Mouse (Mus musculus): ENCODE results near the gene Dph1.

The Dph1 gene

DNA sequence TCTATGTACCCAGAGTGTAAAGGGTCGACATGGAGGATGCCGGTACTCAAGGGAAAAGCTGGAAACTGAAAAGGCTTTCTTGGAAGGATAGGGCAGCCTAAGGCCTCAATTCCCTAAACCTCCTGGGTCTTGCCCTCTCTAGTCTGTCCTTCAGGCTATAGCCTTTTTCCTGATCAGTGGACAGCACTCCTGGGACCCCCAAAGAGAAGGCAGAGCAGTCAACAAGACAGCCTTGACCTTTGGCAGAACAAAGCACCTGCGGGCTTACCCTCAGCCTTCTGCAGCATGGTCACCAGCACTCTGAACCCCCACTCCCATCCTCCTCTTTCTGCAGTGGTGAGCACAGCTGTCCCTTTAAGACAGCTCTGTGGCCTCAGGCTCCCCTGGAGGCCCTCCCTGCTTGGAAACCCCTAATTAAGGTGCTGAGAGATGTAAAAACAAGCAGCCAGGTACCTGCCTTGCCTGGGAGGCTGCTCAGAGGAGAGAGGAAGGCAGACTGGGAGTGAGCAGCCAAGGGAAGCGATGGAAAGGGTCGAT lies at the start of gene Dph1:
Dph1 (minus strand) TSS at position 337 of the 537 bp plus-strand sequence.
- in situ Hi-C loops (cut with MboI, MseI) = no loop called here

DNA sequence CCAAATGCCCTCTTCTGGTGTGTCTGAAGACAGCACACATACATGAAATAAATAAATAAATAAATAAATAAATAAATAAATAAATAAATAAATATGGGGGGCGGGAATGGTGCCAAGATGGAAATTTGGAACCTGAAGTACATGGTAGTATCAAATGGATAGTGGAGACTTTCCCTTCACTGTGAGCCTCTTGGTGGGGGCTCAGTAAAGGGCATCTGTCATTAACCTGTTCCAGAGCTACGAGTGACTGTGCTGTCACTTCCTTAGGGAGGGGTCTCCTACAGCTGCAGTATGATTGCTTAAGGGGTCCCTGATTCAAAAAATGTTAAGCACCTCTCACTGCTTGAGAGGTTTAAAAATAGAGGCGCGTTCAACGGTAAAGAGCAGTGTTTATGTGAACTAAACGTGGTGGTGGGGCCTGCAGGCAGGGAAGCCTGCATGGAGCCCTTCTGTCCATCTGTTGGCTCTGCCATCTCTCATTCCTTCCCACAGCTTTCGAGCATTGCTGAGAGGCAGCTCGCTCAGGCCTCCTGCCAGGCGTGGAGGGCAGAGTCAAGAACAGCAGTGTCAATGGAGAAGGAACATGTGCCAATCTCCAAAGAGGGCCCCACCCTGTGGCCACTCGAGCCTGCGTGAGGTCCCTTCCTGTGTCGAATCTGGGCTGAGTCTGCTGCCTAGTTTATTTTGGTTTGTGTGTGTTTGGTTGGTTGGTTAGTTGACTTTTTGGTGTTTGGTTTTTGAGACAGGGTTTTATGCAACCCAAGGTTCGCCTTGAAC lies 49.3 kb upstream of the Dph1 start:
- in situ Hi-C loops (cut with MboI, MseI) = no loop called here

DNA sequence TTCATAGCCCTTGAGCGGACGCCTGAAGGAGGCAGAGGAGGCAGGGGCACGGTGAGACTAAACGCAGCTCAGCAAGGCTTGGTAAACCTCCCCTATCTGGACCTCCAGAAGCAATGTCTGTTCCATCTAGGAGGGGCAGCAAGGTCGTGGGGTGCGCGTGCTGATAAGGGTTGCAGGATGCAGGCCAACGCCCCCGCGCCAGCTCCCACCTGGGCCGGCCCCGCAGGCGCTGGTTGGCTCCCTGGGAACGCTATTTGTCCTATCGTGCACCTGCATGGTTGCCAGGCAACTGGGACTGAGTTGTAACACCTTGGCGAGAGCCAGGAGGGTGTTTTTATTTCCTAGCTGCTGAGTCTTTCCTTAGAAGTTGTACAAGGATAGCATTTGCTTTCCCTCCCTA lies 43.7 kb upstream of the Dph1 start:
- in situ Hi-C loops (cut with MboI, MseI) = no loop called here

DNA sequence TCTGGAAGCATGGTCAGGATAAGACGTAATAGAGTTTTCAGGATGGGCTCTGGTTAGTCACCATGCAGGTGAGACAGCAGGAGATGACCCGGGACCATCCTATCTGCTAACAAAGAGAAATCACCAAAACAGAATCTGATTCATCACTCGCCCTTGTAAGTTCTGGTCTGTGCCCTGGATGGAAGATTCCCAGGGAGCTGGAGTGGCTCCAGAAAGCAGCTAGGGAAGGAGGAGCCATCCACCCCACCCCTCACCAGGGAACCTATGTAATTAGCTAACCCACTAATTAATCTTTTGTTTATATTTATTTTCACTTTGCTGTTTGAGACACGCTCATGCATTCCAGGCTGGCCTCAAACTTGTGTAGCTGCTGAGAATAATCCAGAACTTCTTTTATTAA lies 41.4 kb upstream of the Dph1 start:
- in situ Hi-C loops (cut with MboI, MseI) = no loop called here

DNA sequence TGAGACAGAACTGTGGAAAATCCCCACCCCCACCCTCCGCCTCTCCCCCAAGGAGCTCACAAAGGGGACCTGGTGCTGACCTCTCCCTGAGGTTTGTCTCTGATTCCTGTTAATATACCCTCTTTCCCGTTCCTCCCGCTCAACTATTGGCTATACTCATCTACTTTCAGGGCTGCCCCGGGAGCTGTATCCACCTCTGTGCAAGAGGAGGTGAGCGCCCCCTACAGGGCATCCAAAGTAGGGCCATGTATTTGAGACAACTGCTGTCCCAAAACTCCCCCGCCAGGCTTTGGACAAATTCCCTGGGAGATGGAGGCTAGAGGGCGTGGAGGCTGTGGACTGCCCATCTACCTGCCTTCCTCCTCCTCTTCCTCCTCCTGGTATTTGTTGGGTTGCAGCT lies 40.7 kb upstream of the Dph1 start:
- in situ Hi-C loops (cut with MboI, MseI) = no loop called here

DNA sequence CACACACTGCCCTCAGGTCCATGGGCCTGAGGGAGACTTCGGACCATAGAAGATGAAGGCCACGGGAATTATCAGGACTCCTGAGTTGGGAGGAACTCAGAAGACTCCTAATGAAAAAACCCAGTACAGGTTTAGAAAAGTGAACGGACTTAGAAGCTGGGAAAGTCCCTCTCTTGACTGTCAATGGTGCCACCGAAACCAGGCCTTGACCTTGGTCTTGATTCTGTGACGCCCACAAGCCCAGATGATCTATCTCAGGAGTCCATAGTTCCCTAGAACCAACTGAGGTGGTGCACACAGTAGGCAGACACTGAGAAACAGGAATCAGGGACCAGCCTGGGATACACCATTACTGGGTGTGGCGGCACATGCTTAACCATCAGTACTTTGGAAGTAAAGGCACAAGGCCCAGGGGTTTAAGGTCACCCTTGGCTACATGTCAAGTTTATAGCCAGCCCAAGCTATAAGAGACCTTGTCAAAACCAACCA lies 39.3 kb upstream of the Dph1 start:
- in situ Hi-C loops (cut with MboI, MseI) = no loop called here

DNA sequence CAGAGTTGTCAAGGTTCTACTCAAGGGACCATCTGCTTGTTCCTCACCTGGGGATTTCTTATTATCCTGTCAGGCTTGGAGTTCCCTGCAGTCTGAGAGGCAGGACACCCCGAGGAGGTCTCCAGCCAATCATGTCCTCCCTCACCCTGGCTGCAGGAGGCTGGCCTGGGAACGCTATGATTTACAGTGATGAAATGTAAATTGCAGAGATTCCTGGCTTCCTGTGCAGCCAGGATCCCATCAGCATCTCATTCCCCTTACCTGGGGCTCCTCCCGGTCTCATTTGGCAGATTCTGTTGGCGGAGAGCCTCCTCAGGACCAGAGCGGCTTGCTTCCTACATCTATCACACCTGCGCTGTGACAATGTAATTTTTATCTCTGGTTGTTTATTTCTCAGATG lies 38.2 kb upstream of the Dph1 start:
- in situ Hi-C loops (cut with MboI, MseI) = loop anchor here (5.0 kb wide), 1 partner anchor 47 kb away; no protein-coding TSS in a partner anchor

DNA sequence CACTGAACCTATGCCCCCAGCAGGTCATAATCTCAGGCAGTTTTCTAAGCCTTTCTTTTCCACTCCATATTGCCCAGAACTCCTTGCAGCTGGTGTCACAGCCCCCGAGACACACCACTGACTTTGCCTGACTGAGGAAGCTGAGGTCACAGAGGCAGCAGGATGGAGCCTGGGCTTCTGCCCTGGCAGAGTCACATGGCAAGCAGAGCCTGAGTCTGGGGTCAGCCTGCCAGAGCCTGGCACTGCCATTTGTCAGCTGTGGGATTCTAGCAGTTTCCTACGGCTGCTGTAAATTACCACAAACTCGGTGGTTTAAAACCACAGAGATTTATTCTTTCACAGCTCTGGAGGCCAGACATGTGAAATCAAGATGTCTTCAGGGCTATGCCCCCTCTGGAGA lies 36.6 kb upstream of the Dph1 start:
- in situ Hi-C loops (cut with MboI, MseI) = loop anchor here (5.0 kb wide), 1 partner anchor 45 kb away; no protein-coding TSS in a partner anchor

DNA sequence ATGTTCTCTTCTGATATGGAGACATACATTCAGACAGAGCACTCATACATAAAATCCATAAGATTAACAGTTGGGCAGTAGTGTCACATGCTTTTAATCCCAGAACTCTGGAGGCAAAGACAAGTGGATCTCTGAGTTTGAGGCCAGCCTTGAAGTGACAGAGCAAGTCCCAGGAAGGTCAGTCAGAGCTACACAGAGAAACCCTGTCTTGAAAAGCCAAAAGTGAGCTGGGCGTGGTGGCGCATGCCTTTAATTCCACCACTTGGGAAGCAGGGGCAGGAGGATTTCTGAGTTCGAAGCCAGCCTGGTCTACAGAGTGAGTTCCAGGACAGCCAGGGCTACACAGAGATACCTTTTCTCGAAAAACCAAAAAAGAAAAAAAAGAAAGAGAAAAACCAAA lies 33.8 kb upstream of the Dph1 start:
- in situ Hi-C loops (cut with MboI, MseI) = loop anchor here (5.0 kb wide), 1 partner anchor 43 kb away; no protein-coding TSS in a partner anchor

DNA sequence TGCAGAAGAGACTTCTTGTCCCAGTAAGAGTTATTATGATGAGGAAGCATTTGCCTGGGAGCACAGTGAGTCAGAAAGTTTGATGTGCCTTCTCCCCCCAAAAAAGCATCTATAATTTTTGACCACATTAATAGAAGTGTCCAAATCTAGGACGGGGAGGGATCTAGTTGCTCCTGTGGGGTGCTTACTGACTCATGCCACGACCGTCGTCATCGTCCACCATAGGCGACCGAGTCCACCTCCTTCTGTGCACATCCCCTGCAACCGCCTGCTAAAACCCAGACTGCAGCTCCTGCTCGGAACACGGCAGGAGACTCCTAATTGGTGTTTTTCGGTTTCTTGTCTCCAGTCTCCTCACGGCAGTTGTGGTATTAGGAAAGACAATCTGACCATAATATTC lies 33.0 kb upstream of the Dph1 start:
- in situ Hi-C loops (cut with MboI, MseI) = no loop called here

DNA sequence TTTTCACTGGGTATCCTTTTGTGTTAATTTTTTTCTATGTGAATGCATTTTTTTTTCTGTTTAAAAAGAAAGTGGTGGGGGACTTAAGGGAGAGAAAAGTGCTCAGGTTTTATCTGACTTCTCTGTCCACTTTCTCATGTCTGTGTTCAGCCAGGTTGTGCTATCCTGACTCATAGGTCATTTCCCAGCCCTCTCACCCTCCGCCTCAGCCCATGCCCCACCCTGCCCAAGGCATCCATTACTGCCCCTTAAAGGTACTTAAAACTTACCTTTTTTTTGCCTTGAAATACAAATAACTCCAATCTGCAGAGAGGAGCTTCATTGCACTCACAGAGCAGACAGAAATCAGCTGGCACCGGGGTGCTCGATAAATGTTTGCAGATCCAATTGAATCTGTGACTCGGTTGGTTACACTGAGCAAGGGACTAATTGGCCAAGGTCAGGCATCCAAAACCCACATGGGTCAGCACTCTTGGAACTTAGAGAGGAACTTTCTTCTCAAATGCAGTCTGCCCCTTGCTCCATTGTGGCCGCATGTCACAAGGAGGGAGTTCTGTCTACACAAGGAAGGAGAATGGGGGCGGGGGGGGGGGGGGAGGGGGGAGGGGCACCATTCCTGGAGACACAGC lies 29.6 kb upstream of the Dph1 start:
- in situ Hi-C loops (cut with MboI, MseI) = no loop called here

DNA sequence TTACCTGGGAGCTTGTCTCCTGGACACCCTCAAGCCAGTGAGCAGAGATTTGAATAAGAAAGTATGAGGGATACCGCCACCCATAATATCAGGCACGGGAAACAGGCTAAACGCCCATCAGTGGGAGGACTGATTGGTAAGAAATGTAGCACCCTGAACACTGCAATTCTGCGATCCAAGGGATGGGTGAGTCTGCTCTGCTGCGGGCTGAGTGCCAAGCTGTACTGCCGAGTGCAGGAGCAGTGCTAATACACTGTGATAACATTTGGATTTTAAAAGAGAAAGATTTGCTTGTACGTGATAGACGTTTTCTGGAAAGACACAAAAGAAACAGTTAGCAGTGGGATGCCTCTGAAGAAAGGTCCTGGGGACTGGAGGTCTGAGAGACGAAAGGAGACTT lies 29.1 kb upstream of the Dph1 start:
- in situ Hi-C loops (cut with MboI, MseI) = no loop called here

DNA sequence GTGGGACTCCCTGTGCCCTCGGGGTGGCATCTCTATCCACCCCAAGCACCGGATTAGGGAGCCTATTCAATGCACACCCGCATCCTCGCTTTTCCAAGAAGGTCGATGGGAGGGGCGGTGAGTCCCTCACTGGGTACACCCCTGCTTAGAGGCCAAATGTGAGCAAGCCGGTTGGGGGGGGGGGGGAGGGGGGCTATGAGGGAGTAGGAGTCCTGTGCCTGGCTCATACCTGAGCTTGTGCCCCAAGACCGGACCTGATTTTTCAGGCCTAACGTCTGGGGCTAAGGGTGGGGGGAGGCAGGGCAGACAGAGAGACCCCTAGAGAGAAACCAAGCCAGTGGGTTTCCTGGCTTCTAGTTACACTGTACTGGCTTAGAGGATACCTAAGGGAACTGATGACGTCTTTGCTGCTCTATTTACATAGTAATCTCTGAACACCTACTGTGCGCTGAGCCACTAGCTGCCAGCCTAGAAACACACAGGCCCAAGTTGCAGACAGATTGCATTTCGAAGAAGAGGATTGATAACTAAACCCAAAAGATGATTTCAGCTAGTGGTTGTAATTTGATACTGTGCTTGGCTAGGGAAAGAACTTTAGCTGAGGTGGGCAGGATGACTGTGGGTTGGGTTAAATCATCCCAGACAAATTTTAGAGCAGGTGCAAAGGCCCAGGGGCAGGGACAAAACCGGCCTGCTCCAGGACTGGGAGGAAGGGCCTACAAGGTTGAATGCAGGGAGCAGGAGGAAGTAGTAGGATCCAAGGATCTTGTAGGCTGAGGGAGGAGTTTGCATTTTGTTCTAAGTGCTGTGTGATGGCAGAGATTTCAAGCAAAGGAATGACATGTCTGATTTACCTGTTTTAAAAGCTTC lies 23.3 kb upstream of the Dph1 start:
- in situ Hi-C loops (cut with MboI, MseI) = no loop called here

DNA sequence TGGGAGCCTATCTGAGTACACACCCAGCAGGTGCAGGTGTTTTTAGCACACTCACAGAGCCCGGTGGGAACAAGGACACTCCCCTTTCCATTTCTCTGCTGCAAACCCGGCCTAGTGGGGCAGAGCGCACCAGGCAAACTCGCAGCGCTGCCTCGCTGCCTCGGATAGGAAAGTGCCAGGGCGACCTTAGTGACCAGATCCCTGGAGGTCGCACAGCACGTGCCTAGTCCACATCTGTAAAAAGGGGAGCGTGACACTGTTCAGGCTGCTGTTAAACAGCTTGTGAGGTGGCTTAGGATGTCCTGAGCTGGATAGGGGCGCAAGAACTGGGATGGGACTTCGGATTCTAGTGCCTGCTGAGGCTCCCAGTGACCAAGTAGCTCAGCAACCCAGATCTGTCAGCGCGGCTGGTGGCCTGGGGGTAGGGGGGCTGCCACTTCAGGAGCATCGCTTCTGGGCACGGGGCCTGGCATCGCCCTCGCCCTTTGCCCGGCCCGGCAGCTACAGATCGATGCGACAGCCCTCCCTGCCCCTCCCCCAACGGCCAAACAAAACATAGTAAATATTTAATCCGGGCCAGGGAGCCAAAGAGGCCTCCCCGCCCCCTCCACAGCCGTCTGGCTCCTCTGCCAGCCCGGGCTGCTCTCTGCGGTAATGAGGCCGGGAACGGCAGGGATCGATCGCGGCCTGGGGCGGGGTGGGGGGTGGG lies 22.5 kb upstream of the Dph1 start:
- in situ Hi-C loops (cut with MboI, MseI) = no loop called here

DNA sequence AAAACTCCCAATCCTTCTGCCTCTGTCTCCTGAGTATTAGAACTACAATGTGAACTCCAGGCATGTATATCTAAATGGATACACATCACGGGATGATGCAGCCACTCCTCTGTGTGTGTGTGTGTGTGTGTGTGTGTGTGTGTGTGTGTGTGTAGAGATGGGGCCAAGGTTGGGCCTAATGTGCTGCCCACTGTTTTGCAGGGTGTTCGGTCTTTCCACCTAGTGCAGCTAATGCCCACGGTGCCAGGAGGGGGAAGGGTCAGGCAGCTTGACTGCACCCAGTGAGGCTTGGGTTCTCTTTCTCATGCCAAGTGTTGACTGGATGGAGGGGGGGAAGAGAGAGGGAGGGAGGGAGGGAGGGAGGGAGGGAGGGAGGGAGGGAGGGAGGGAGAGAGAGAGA lies 21.8 kb upstream of the Dph1 start:
- in situ Hi-C loops (cut with MboI, MseI) = no loop called here

DNA sequence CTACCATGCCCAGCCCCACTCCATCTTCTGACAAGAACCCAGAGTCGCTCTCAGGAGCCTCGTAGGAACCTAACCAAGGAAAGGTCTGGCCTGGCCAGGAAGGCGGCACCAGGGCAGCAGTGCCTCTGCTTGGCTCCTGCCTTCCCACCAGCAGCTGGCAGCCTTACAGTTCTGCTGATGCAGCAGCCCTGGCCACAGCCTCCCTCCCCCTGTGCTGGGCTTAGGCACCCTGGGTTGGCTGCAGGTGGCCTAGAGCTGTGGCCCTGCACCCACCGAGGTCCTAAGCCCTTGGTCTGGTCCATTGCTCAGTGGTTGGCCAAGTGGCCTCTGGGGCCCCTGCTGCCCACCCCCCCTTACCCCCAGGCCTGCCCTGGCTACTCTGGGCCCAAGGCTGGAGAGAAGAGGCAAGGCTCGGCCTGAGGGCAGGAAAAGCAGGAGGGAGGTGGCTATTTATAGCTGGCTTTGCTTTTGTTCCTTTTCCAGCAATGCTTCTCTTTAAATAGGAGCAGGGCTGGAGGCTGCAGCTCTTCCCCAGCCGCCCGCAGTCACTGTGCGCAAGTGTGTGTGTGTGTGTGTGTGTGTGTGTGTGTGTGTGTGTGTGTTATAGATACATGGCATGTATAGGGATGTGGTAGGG lies 21.1 kb upstream of the Dph1 start:
- in situ Hi-C loops (cut with MboI, MseI) = no loop called here

DNA sequence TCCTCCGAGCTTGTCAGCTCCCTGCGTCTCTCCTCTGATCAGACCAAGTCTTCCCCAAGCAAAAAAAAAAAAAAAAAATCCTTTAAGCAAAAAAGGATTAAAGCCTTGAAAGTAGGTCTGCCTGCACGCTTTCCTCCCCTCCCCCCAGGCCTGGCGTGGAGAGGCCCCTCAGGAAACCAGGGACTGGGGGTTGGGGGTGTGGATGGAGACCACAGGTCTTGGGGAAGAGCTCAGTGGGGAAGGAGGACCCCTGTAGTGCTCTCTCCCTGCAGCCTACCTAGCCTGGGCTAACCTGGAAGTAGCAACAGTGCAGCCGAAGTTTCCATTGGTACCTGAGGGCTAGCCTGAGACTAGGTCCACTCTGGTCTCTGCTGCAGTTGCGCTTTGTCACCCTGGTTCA lies 19.7 kb upstream of the Dph1 start:
- in situ Hi-C loops (cut with MboI, MseI) = no loop called here

DNA sequence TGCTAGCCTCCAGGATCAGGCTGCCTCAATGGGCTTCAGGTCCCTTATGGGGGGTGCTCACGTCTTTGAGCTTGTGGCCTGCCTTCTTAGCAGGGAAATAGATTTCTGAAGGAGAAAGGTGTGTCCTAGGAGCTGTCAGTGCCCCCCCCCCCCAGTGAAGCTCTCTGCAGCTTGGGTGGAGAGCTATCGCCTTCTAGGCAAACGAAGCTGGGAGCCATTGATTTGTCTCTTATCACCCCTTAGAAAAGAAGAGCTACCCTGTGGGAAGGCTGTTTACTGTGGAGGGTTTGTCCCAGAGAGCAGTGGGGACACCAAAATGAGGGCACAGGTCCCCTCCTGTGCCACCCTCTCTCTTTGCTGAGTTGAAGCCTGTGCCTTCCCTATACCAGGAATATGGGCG lies 19.1 kb upstream of the Dph1 start:
- in situ Hi-C loops (cut with MboI, MseI) = no loop called here

DNA sequence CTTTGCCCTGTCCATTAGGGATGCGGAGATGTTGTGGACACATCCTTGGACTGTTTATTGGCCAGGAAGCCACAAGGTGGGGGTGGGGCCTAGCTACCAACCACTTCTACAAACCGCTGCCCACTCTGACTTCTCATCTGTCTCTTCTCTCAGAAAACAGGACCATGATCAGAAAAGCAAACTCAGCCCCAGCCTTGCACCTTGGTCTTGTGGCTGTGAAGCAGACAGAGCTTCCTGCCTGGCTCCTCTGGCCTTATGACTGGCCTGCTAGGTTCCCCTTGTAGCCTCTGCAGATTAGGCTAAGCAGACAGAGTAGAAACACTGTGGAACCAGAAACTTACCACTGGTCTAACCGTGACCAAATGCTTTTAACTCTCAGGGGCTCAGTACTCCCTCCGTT lies 18.3 kb upstream of the Dph1 start:
- in situ Hi-C loops (cut with MboI, MseI) = no loop called here

DNA sequence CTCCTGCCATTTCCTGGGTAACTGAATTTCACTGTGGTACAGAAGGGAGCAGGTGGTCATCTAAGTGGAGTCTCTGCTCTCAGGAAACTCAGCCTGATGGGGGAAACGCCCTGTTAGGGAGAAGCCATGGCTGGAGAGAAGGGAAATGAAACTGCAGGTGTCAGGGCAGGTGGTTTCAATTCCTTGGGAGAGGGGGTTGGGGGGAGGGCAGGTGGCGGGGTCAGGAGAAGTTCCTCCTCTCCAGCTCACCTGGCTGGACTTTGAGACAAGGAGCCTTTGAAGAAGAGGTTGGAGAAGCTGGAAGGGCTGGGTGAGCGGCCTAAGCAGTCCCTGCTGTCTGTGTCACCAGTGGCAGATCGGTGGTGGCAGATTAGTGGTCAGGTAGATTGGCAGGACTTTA lies 15.3 kb upstream of the Dph1 start:
- in situ Hi-C loops (cut with MboI, MseI) = no loop called here

DNA sequence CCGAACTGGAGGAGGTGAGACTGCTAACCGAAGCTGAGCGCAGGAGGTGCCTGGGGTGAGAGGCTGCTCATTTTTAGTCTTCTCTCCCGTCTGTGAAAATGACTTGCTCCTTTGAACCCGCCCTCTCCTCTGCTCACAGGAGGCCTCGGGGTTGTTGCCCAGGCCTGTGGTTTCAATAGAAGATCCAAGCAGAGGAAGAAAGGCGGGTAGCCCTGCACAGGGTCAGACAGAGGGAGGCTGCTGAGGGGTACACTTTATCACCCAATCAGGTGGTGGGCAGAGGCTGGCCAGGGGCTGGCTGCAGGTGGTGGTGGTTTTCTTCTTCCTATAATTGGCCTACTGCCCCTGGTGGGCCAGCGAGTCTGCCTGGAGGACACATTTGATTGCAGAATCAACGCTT lies 13.4 kb upstream of the Dph1 start:
- in situ Hi-C loops (cut with MboI, MseI) = no loop called here
